Mouse (Mus musculus) gastrocnemius, postnatal 4 days (tissue): ENCODE measurements around the gene Ints4. TPM values are rescaled to one million over a fixed set of nuclear protein-coding genes. Genes with fewer than 3 reads are reported as not detected.

Experiments used
- DNase-seq, 2 experiments: peaks; one replicate each; pipeline ENCODE4 v3.0.0; 2021 to 2022; ENCODE audit warnings: low spot score in 2 of 2, mixed read lengths in 2 of 2
- total RNA-seq, 2 experiments: library from RNA; stranded (reverse); gene quantifications; 2 replicates each; pipeline ENCODE4 v1.2.3; 2021

Gene Ints4
- total RNA-seq, 2 experiments from 2014 or later = 39.0 to 44.9 TPM

GRCm38 (mm10) chr7:97535531-97535930, 54.8 kb downstream of the Ints4 start:
- no peak for DNase-seq

DNA sequence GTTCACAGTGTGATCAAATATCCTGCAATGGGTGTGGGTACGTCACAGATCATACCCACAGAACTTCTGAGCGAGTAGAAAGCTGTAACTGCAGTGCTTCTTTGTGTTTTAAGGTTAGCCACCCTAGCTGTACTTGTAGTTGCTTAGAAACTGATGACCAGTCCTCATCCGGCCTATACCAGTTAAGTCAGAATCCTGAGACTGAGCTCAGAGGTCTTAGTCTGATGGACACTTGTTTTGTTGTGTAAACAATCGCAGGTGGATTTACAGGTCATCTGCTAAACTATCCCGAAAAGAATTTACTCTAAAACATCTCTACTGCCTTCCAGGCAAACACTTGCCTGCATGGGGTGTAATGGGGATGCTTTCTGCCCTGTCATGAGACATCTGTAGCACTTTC, 55.8 kb downstream of the Ints4 start:
- DNase-seq = no peak

DNA sequence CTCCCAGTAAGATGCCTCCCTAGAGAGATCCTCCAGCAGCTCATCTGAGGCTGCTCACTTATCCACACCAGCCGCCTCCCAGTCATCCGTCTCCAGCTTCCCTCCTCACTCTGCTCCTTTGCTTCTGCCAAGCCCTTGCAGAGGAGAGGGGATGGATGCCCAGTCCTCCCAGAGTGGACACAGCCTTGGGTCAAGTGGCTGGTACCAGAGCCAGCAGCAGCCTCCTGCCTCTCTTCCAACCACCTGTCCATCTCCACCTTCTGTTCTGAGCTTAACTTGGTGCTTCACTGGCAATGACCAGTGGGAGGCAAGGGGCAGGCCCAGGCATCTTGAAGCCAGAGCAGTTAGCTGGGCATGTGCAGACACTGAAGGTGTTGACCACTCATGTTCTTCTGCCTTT, 65.7 kb downstream of the Ints4 start:
- no peak for DNase-seq

GRCm38 (mm10) chr7:97549301-97549700, 68.5 kb downstream of the Ints4 start:
- no peak for DNase-seq

GRCm38 (mm10) chr7:97550673-97551072, 69.9 kb downstream of the Ints4 start:
- DNase-seq = no peak

DNA sequence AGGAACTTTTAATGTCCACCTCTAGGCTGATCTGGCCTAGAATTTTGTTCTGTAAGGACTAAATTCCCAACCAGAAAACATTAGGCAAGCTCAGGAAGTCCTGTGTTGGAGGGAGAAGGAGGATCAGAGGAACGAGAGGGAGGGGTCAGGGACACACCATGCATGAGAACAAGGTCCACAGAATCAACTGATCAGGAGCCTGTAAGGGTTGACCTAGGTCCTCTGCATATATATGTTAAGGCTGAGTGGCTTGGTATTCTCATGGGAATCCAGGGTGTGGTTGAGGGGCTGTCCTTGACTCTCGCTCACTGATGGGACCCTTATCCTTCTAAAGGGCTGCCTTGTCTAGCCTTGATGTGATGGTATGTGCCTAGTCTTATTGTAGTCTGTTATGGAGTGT, 82.8 kb downstream of the Ints4 start:
- no peak for DNase-seq

DNA sequence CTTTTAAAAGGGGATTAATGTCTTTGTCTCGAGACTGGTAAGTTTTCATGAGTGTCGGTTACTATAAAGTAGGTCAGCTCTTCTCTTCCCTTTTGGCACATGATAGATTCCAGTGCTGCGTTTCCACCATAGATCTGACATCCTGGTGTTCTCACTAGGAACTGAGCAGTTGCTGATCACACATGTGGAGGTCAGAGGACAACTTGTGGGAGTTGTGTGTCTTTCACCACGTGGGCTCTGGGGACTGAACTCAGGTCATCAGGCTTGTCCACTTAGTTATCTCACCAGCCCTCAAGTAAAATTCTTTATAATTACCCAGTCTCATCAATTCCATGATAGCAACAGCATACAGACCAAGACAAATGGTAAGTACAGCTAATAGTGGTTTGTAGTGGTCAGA, 88.6 kb downstream of the Ints4 start:
- DNase-seq = no peak

DNA sequence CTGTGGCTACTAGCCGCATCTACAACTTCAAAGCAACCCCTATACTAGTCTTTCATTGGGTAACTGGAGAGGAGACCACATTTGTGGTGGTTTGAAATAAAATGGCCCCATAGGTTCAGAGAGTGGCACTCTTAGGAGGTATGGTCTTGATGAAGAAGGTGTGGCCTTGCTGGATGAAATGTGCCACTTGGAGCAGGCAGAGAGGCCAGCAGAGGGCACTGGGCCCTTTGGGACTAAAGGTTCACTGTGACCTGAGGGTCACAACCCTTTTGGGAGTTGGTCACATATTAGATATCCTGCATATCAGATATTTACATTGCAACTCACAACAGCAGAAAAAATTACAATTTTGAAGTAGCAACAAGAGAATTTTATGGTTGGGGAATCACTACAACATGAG, 89.6 kb downstream of the Ints4 start:
- DNase-seq = no peak

GRCm38 (mm10) chr7:97578361-97579066, 97.8 kb downstream of the Ints4 start:
- peak; percentile 23 to 64 for DNase-seq

- DNase-seq = peak; percentile 88 to 95
These were observed 98.6 kb downstream of the Ints4 start, which contains the start of the genes Aamdc and Rsf1 for GRCm38 (mm10) chr7:97579067-97579975. Gene Aamdc, minus strand, starts transcription at chr7:97579497. Gene Rsf1, plus strand, starts transcription at chr7:97579889.

GRCm38 (mm10) chr7:97579976-97580842, 99.5 kb downstream of the Ints4 start:
- DNase-seq = peak; percentile 40 to 43

GRCm38 (mm10) chr7:97580843-97581214, 100.1 kb downstream of the Ints4 start:
- peak; percentile 61 to 80 for DNase-seq

GRCm38 (mm10) chr7:97588506-97588905, 107.8 kb downstream of the Ints4 start:
- no peak for DNase-seq

DNA sequence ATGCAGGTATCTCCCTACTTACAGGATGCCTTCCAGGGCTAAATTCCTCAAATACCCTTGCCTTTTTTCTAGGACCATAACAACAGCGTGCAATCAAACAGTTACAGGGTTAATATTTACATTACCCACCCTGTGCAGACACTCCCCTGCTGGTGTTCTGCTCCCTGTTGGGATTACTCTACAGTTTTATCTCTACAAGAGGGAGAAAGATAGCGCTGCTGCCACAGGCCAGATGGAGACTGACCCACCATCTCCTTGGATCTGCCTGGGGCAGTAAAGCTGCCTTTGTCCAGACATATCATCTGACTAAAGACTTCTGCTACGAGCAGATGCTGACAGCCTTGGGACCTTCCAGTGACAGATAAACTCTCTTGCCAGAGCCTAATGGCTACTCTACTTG, 109.7 kb downstream of the Ints4 start:
- no peak for DNase-seq

Other genes starting within 250 kb of the Ints4 start
- gene Usp35, start 148.9 kb upstream of the Ints4 start, total RNA-seq = 1 to 10 TPM; 1.9 to 2.5 TPM
- gene Kctd21, start 148.6 kb upstream of the Ints4 start, total RNA-seq = 1 to 10 TPM; 2.0 to 2.7 TPM
- 1 to 10 TPM; 7.9 to 8.1 TPM for gene Alg8, start 109.3 kb upstream of the Ints4 start, total RNA-seq
- gene Ndufc2, start 81.0 kb upstream of the Ints4 start, total RNA-seq = 100 to 1,000 TPM; 255 to 257 TPM
- gene Thrsp, start 63.2 kb upstream of the Ints4 start, total RNA-seq = 10 to 100 TPM; 53.7 to 60.9 TPM
- gene Kctd14, start 29.6 kb upstream of the Ints4 start, total RNA-seq = under 1 TPM; 0.44 to 0.56 TPM
- gene Aamdc, start 98.5 kb downstream of the Ints4 start, total RNA-seq = 100 to 1,000 TPM in 1 of 2 experiments, 10 to 100 TPM in 1; 99.2 to 120 TPM
- 10 to 100 TPM; 24.0 to 26.1 TPM for gene Rsf1, start 98.9 kb downstream of the Ints4 start, total RNA-seq
- gene Clns1a, start 215.7 kb downstream of the Ints4 start, total RNA-seq = 10 to 100 TPM; 52.1 to 56.3 TPM